Mouse (Mus musculus): ENCODE data around the gene Inpp5b. TPM values are rescaled to one million over a fixed set of nuclear protein-coding genes. Genes with fewer than 3 reads are reported as not detected.

Inpp5b gene
- total RNA-seq (2021) = 10 to 100 TPM; 43.6 to 51.2 TPM
- long read RNA-seq, experiment 1, transcript Inpp5b-201 (24 exons, 3,809 nt) = major isoform, 6 of 25 reads
- long read RNA-seq, experiment 1, partial matches to known transcripts = 8 of 25 reads
- long read RNA-seq, experiment 1, other reads (novel, unspliced or antisense) = 10 of 25 reads
- long read RNA-seq, experiment 2, transcript Inpp5b-201 (24 exons, 3,809 nt) = major isoform, 7 of 26 reads
- long read RNA-seq, experiment 2, partial matches to known transcripts = 7 of 26 reads
- long read RNA-seq, experiment 2, other reads (novel, unspliced or antisense) = 11 of 26 reads

DNA sequence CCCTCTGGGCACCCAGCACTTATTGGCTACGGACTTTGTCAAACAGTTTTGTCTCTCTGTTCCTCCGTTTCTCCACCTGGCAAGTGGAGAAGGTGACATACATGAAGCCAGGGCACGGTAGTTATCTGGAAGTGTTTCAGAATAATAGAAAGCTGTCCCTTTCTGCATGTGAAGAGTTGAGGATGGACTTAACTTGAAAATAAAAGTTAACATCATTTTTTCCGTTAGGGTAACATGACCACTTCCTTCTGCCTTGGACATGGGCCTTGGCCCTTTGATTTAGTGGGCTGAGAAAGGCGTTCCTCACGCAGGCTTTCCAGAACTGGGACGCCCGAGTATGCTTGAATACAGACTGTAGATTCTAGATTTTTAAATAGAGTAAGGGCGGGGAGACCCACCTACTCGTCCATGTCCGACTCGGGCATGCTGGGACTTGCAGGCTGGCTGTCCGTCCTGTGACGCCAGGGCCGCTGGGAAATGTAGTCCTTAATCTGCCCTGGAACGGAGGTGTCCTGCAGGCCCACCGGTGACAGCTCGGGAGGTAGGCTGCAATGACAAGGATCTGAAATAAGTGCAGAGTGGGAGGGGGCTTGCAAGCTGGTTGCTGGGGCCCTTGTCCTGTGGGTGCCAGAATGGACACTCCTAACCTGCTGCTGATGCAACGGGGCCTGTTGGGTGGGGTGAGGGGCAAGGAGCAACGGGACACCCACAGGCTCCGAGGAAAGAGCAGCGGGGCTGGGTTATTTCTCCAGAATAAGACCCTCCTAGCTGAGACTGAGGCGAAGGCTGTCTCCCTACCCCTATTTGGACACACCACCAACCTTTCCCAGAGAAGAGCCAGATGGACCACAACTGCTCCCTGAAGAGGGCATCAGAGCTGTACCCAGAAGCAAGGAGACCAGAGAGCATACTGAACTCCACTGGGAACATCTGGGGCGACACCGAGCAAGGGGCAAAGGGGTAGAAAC, at the start of gene Inpp5b:
Gene Inpp5b (plus strand): TSS at position 475 of the 968 bp plus-strand sequence.
- no peak for TF ChIP-seq CTCF (conservative IDR thresholded peaks at IDR 0.05)
- Histone ChIP-seq H3K27ac (peak within 1 kb of the TSS; percentile 94), H3K4me3 (peak within 1 kb of the TSS; percentile 87)
- peak; percentile 85 to 90 for DNase-seq (ENCODE audit: low spot score in 2 of 2)

DNA sequence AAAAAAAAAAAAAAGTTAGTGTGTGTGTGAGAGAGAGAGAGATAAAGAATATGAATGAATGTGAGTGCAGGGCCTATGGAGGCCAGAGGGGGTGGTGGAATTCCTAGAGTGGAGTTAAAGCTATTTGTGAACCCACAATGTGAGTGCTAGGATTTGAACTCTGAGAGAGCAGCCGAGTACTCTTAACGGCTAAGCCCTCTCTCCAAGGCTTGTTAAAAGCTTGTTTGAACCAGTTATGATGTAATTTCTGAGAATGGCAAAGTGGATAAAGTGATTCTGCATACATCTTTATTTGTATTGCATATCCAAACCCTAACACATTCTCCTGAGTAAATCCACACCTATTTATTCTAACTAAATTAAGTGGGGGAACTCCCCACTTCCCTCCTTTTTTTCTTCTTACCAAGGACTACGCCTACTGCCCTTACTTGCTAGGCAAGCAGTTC, 49.2 kb upstream of the Inpp5b start:
- no peak for TF ChIP-seq CTCF (conservative IDR thresholded peaks at IDR 0.05)

DNA sequence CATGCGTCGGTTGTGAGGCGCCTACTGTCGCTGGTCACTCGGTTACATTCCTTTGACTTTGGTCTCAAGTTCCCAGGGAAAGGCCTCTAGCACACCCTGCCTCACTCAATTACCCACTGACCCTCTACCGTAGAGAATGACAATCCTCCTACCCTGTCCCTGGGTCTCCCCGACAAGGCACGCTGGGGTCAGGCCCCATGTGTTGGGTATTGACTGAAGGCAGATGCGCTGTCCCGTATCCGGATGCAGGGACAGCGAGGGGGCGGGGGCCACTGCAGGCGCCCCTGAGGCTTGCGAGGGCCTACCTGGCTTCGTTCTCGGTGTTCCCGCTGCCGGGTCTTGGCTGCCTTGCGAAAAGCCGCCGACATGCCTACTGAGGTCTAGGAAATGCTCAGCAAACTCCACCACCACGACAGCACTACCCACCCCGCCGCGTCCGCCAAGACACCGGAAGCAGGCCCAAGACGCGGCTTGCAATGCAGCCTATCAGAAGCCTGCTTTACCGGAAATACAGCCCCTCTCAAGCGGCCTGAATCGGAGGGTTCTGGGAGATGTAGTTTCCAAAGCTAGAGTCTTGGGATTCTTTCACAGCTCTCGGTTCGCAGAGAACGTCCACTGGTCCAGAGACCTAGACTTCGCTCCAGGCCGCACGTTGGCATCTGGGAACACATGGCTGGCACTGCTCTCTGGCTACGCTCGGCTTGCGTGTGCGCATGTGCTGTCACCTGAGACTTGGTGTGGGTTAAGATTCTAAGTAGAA, 48.3 kb upstream of the Inpp5b start, which contains the start of gene Utp11:
Gene Utp11 (minus strand): TSS at position 466 of the 760 bp plus-strand sequence.
- TF ChIP-seq CTCF (conservative IDR thresholded peaks at IDR 0.05) = no peak
- peak within 1 kb of the TSS; percentile 85 for H3K27ac ChIP-seq
- H3K4me3 ChIP-seq = peak within 1 kb of the TSS; percentile 88
- DNase-seq (ENCODE audit: low spot score in 2 of 2) = peak; percentile 82 to 91

More for the DNA sequence above, 49.2 kb upstream of the Inpp5b start:
- no peak for DNase-seq (ENCODE audit: low spot score in 2 of 2)
- Histone ChIP-seq H3K27ac (no peak overlapping the region), H3K4me3 (peak overlapping the region; percentile 88)

DNA sequence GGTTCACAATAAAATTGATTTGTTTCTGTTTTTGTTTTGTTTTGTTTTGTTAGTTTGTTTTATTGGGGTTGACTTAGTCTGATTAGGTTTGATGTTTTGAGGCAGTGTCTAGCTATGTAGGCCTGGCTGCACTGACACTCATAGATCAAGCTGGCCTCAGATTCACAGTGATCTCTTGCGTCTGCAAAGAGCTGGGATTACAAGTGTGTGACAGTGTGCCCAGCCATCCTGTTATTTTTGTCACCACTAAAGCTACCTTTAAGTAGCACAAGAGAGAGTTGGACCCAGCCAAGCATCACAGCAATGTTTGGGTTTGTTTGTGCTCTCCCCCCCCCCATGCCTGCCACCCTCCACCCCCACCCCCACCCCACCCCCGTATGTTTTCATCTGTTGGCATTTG, 47.1 kb upstream of the Inpp5b start:
- no peak for TF ChIP-seq CTCF (conservative IDR thresholded peaks at IDR 0.05)
- DNase-seq (ENCODE audit: low spot score in 2 of 2) = no peak

DNA sequence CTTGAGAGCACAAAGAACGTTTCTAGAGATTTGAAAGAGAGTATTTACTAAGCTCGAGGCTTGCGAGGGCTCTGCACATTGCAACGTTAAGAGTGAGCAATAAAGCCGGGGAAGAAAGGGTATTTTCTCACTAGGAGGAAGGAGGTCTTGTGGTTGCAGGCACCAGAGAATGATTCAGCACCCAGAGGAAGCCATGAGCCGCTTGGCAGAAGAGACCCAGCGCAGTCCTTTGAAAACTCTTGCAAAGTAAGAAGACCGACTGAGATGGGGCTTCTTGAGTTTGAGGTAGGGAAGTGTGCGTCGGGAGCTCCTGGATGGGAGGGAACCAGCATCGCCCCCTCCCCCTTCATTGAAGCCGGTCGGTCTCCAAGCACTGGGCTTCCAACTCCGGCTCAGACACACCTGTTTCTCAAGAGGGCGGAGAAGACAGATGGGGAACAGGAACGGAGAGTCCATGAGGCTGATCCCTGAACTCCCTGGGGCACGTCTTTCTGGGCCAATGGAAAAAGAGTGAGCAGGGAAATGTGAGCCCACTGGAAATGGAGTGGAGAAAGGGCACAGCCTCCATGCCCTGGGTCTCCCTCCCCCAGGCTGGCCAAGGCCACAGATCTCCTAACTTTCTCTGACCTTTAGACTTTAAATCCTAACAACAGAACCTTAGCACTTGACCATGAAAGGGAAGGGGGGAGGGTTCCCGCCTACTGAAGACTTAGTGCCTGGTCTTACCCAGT, 45.7 kb upstream of the Inpp5b start:
- no peak overlapping the region; the same call in 1 of the 2 replicates for H3K4me3 ChIP-seq
- TF ChIP-seq CTCF (conservative IDR thresholded peaks at IDR 0.05) = no peak
- DNase-seq (ENCODE audit: low spot score in 2 of 2) = no peak
- H3K27ac ChIP-seq = no peak overlapping the region

More for the DNA sequence above, 47.1 kb upstream of the Inpp5b start:
- no peak overlapping the region for H3K27ac ChIP-seq
- H3K4me3 ChIP-seq = no peak overlapping the region

DNA sequence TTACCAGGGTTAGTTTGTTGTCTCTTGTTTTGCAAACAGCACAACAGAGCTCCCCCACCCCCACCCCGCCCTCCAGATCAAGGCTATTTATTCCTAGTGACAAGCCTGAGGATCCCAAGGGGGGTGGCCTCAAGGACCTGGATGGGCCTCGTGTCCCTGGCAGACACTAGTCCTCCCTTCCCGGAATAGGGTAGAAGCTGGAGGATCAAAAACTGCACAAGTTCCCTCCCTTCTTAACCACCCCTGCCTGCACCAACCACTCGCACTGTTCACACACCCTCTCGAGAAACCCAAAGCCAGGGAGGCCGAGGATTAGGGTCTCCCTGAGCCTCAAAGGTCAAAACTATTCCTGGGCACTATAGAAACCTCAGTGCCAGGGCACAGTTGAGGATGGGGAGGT, 41.9 kb upstream of the Inpp5b start:
- DNase-seq (ENCODE audit: low spot score in 2 of 2) = no peak
- no peak for TF ChIP-seq CTCF (conservative IDR thresholded peaks at IDR 0.05)
- H3K4me3 ChIP-seq = no peak overlapping the region

DNA sequence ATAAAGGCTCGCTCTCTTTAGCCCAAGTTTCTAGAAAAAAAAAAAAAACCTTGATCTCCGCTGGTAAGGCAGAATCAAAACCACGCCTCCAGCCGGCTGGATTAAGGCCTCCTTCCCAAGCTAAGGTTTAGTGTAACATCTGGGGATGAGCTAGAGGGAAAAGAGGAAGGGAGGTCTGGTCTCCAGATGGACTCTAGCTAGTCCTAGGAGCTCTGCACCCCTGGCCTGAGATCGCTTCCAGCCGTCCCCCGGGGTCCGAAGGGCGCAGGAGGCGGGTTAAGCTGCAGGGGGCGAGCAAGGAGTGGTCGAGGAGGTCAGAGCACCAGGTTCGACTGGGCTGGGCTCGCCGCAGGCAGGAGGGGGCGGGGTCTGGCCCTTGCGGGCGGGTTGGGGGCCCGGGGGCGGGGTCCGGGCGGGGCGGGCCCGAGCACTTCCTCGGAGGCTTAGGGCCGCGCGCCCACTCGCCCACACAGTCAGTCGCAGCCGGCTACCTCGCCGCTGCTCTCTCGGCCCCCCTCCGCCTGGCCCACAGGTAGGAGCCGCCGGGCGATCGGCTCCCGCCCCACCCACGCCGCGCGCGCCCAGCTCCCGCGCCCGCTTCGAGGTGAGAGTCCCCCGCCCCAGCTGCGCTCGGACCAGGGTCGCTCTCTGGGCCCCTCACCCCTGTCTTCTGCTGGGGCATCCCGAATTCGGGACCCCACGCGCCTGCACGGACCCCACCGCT, 41.2 kb upstream of the Inpp5b start, which contains the start of gene Fhl3:
Gene Fhl3 (plus strand): TSS at position 454 of the 724 bp plus-strand sequence.
- TF ChIP-seq CTCF (conservative IDR thresholded peaks at IDR 0.05) = no peak
- H3K4me3 ChIP-seq = peak within 1 kb of the TSS; percentile 60
- H3K27ac ChIP-seq = peak within 1 kb of the TSS; percentile 49; the same call in 1 of the 2 replicates
- no peak for DNase-seq (ENCODE audit: low spot score in 2 of 2)

More for the DNA sequence above, 41.9 kb upstream of the Inpp5b start:
- no peak overlapping the region for H3K27ac ChIP-seq

- DNase-seq (ENCODE audit: low spot score in 2 of 2) = no peak
- peak overlapping the region; percentile 49; the same call in 1 of the 2 replicates for H3K27ac ChIP-seq
- peak overlapping the region; percentile 60 for H3K4me3 ChIP-seq
- TF ChIP-seq CTCF (conservative IDR thresholded peaks at IDR 0.05) = no peak
Observed at GRCm38 (mm10) chr4:124701052-124701845, 40.4 kb upstream of the Inpp5b start.

GRCm38 (mm10) chr4:124701916-124702315, 39.7 kb upstream of the Inpp5b start:
- no peak overlapping the region for H3K4me3 ChIP-seq
- TF ChIP-seq CTCF (conservative IDR thresholded peaks at IDR 0.05) = no peak

DNA sequence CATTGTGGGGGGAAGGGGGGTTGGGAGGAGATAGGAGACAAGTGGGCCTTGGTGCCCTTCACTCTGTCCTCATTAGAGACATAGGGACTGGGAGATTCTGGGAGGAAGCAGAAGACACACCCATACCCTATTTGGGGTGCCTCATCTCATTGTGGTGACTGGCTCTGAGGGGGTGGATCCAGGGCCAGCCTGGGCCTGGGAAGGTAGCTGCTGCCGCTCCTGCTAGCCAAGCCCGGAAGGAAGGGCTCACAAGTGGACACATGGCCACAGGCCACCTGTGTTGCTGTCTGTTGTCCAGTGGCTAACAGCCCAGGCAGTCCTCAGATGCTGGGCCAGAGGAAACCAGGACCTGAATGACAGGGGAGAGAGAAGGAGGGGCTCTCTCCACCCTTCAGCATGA, 38.2 kb upstream of the Inpp5b start:
- H3K27ac ChIP-seq = no peak overlapping the region
- H3K4me3 ChIP-seq = no peak overlapping the region
- no peak for TF ChIP-seq CTCF (conservative IDR thresholded peaks at IDR 0.05)
- DNase-seq (ENCODE audit: low spot score in 2 of 2) = no peak

More at GRCm38 (mm10) chr4:124701916-124702315, 39.7 kb upstream of the Inpp5b start:
- no peak for DNase-seq (ENCODE audit: low spot score in 2 of 2)
- H3K27ac ChIP-seq = no peak overlapping the region

Data from layer of hippocampus, adult 2 months (tissue).